Mouse (Mus musculus) frontal cortex, postnatal 14 days (tissue): ENCODE data around the gene Gale.

Source experiments
- DNase-seq, 2 experiments: peaks; one replicate each; pipeline ENCODE4 v3.0.0; 2022; ENCODE audit warnings: low spot score in 2 of 2

Gene Gale

GRCm38 (mm10) chr4:136016059-136016602 is 52.6 kb downstream of the Gale start:
- DNase-seq, result no peak
